Mouse (Mus musculus) heart, postnatal 10 days (tissue): ENCODE results near the gene Tmem121b. TPM values are rescaled to one million over a fixed set of nuclear protein-coding genes. Genes with fewer than 3 reads are reported as not detected.
A peak's percentile ranks its signal among the peaks of the same experiment; 100 is the strongest.

Source experiments
- DNase-seq, 2 experiments: peaks; one replicate each; pipeline ENCODE4 v3.0.0; 2021
- intact Hi-C: fragments of 180-260 bp; cut with DNase I; formaldehyde crosslinking; loops from one replicate; pipeline ENCODE4 v1.15.1; 2025
- total RNA-seq, 2 experiments: library from RNA; stranded (reverse); gene quantifications; 2 replicates each; pipeline ENCODE4 v1.2.3; 2021

The Tmem121b gene
- total RNA-seq: under 1 TPM in 1 of 2 experiments, not detected in 1; 0.05 TPM

GRCm38 (mm10) chr6:120493374-120494181 is at the start of gene Tmem121b:
Gene Tmem121b (minus strand): TSS chr6:120493807.
- DNase-seq: peak; percentile 57 to 64
- intact Hi-C loops: no loop called here

DNA sequence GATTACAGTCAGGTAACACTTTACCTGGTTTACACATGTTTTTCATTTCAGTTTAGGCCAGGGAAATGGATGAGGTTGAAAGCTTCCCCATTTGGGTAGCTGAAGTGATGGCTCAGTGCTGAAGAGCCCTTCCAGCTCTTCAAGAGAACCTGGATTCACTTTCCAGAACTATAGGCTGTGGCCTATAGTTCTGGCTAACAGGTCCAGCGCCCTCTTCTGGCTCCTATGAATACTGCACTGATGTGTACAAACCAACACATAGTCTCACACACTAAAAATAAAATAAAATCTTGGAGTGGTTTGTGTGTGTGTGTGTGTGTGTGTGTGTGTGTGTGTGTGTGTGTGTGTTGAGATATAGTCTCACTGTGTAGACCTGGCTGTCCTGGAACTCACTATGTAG is 48.5 kb upstream of the Tmem121b start:
- intact Hi-C loops: loop anchor here (5.0 kb wide), 1 partner anchor 40 kb away; no protein-coding TSS in a partner anchor

GRCm38 (mm10) chr6:120541386-120541785 is 47.8 kb upstream of the Tmem121b start:
- no peak for DNase-seq
- intact Hi-C loops: loop anchor here (5.0 kb wide), 1 partner anchor 41 kb away; no protein-coding TSS in a partner anchor

More for the DNA sequence above, 48.5 kb upstream of the Tmem121b start:
- no peak for DNase-seq

- intact Hi-C loops: loop anchor here (1.0 to 10.0 kb wide), 6 partner anchors 42 to 285 kb away; partner anchors contain the start of genes Atp6v1e1 and Cecr2
- DNase-seq: peak; percentile 74 to 80
These were observed 46.2 kb upstream of the Tmem121b start for GRCm38 (mm10) chr6:120539781-120540231.

- DNase-seq: peak; percentile 86 to 88
- intact Hi-C loops: loop anchor here (1.0 to 10.0 kb wide), 5 partner anchors 63 to 286 kb away; partner anchors contain the start of genes Atp6v1e1 and Cecr2
These were observed 45.6 kb upstream of the Tmem121b start for GRCm38 (mm10) chr6:120539132-120539759.

DNA sequence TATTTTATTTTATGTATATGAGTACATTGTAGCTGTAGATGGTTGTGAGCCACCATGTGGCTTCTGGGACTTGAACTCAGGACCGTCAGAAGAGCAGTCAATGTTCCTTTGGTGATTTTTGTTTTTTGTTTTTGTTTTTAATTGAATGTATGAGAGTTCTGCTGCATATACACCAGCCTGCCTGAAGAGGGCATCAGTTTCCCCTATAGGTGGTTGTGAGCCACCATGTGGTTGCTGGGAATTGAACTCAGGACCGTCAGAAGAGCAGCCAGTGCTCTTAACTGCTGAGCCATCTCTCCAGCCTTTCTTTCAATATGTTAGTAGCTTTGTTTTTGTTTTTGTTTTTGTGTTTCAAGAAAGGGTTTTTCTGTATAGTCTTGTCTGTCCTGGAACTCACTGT is 42.7 kb upstream of the Tmem121b start:
- intact Hi-C loops: loop anchor here (5.0 to 10.0 kb wide), 2 partner anchors 66 to 288 kb away; partner anchors contain the start of gene Atp6v1e1

GRCm38 (mm10) chr6:120532594-120532993 is 39.0 kb upstream of the Tmem121b start:
- no peak for DNase-seq
- intact Hi-C loops: loop anchor here (10.0 kb wide), 1 partner anchor 292 kb away; the partner anchor contains the start of gene Atp6v1e1

More for the DNA sequence above, 42.7 kb upstream of the Tmem121b start:
- no peak for DNase-seq

DNA sequence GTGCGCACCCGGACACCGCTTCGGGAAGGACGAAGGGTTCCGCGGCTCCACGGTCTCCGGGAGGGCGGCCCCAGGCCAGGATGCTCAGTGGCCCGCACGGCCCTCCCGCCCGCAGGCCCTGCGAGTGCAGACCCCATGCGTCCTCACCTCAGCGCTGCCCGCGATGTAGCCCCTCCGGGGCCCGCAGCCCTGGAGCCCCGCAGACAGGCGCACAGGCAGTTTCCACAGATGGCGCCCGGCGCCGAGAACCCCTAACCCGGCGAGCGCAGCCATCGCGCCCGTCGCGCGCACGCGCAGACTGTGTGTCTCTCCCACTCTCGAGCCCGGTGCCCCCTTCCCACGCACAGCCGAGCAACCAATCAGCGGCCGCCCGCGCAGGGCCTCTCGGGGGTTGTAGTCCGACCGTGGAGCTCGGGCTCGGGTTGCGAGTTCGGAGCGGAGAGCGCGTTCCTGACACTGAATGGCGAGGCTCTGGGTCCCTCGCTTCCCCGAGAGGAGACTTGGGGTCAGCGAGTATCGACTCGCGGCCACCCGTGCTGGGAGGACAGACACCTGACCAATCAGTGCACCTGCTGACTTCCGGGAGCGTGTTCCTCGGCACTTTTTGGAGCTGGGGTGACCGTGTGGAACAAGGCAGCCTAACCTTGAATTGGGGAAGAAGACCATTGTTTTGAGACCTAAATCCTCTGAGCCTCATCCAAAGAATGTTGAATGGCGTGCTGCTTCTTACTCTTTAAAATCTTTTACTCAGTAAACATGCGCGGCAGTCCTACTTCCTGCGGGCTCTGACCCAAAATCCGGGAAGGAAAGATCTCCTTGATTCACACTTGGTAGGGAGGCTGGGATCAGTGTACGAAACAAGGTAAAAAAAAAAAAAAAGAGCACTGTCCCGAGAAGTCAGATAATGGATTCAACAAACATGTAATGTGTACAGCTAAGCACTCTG is 37.7 kb upstream of the Tmem121b start, which contains the start of gene Hdhd5:
Hdhd5 (minus strand) TSS at position 300 of the 946 bp plus-strand sequence.
- DNase-seq: peak; percentile 95
- intact Hi-C loops: loop anchor here (10.0 kb wide), 1 partner anchor 294 kb away; the partner anchor contains the start of gene Atp6v1e1

DNA sequence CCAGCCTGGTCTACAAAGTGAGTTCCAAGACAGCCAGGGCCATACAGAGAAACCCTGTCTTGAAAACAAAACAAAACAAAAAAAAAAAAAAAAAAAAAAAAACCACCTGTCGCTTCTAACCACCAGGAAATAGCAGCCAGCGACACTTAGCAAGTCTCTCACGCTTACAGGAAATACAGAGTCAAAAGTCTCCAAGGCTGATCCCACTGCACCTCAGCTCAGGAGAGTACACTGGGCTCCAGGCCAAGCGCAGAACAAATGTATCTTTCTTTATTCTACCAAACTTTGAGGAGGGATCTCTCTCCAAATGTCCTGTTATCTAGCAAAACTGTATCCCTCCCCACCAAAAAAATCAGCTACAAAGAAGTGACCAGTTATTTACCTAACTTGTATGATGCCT is 35.5 kb upstream of the Tmem121b start:
- intact Hi-C loops: no loop called here
- no peak for DNase-seq

- intact Hi-C loops: no loop called here
- no peak for DNase-seq
These were observed 31.2 kb upstream of the Tmem121b start for GRCm38 (mm10) chr6:120524796-120525195.

GRCm38 (mm10) chr6:120519647-120520046 is 26.0 kb upstream of the Tmem121b start:
- intact Hi-C loops: no loop called here
- DNase-seq: no peak

GRCm38 (mm10) chr6:120517311-120517710 is 23.7 kb upstream of the Tmem121b start:
- no peak for DNase-seq
- intact Hi-C loops: no loop called here

DNA sequence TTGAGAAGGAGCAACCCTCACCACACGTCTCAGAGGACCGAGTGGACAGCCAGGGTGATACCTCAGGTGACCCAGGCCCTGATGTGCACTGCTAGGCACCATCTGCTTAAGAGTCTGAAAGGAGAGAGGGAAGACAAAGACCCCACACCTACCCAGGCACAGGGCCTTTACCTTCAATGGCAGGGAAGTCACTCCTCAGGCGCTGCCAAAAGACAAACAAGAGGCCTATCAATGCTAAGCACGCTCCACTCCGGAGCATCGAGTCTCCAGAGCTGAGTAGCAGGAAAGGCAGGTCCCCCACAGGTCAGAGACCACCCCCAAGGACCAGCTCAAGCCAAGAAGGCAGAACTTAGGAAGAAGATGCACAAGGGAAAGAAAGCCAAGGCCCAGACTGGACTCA is 23.3 kb upstream of the Tmem121b start:
- intact Hi-C loops: no loop called here

GRCm38 (mm10) chr6:120516422-120516821 is 22.8 kb upstream of the Tmem121b start:
- intact Hi-C loops: no loop called here

More for the DNA sequence above, 23.3 kb upstream of the Tmem121b start:
- DNase-seq: no peak

DNA sequence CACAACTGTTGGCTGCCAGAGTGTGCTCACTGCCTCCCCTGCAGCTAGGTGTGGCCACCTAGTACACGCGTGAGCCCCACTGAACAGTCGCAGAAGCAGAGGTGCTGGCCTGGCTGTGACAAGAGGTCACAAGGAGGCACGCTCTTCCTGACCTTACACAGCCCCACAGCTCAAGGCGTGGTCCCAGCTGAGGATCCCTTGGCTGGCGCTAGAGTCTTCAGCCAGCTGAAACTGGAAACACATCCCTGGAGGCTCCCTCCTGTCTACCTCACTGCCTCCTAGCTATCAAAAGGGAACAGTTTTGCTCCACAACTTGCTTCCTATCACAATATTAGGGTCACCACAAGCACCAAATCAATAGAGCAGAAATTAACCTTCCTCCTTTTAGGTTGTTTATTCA is 17.6 kb upstream of the Tmem121b start:
- no peak for DNase-seq
- intact Hi-C loops: no loop called here

More at GRCm38 (mm10) chr6:120516422-120516821, 22.8 kb upstream of the Tmem121b start:
- DNase-seq: no peak

- intact Hi-C loops: no loop called here
- DNase-seq: no peak
These were observed 16.8 kb upstream of the Tmem121b start for GRCm38 (mm10) chr6:120510425-120510824.

GRCm38 (mm10) chr6:120509975-120510374 is 16.4 kb upstream of the Tmem121b start:
- DNase-seq: no peak
- intact Hi-C loops: no loop called here

DNA sequence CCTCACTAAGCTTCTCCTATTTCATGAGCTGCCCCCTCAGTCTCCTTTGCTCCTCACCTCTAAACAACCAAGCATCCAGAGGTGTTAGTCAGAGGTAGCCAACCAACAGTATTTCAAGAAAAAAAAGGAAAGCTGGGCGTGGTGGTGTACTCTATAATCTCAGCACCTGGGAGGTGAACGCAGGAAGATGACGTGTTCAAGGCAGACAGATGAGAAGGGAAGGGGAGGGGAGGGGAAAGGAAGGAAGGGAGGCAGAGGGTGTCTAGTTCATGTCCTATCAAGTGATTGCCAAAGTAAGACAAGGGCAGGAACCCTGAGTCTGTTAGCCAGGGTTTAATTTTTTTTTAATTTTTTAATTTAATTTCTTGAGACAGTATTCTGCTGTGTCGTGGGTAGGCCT is 15.0 kb upstream of the Tmem121b start:
- DNase-seq: no peak
- intact Hi-C loops: no loop called here

DNA sequence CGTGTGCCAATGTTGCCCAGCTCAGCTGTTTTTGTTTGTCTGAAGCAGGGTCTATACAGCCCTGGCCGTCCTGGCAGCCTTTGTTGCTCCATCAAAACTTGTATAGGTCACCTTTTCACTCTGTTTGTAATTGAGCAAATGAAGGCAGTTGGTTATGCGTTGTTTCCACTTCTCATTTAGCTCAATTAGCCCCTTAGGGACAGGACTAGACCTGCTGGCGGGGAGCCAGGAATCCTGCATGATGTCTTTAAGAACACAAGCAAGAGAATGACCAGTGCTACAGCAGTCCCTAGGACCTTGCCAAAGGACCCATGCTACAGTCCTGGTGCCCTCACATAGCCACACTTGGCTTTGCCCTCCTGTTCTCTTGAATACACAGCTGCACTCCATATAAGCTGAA is 11.9 kb upstream of the Tmem121b start:
- intact Hi-C loops: no loop called here
- no peak for DNase-seq

DNA sequence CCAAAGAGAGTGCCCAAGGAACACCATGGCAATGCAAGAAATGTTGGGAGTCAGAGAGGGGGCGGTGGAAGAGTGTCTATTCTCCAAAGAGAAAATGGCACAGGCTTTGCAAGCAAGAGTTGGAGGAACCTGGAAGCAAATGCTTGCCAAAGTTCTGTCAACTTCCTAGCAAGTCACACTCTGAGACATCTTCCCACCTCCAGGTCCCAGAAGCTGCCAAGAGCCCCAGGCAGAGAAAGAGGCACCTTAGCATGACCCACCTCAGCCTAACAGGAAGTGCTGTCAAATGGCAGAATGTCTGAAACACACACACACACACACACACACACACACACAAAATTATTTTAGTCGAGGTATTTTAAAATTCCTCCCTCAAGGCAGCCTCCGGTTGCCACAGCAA is 10.4 kb upstream of the Tmem121b start:
- DNase-seq: no peak
- intact Hi-C loops: no loop called here
